ENCODE assay signal across 8 mouse cellular contexts in genomic region chr7:80404101-80404894, GRCm38 (mm10). TPM values are rescaled to one million over a fixed set of nuclear protein-coding genes. Genes with fewer than 3 reads are reported as not detected.
DNase-seq lines count a peak whose midpoint lies in the region; ATAC-seq and TF ChIP-seq lines count a peak whose summit lies in the region.

No protein-coding gene starts in this region.

- H3K27me3 ChIP-seq in kidney, embryonic 15.5 days: peaks cover 11% of the 10 kb centered on the region; the same call in 1 of the 2 replicates
- H3K27me3 ChIP-seq in heart, embryonic 11.5 days (ENCODE audit: control insufficient read depth, insufficient read depth, low read length): no peaks in the 10 kb centered on the region
- H3K27me3 ChIP-seq in forebrain, postnatal 0 days (ENCODE audit: insufficient read depth, low read length): no peaks in the 10 kb centered on the region

- no peak for TF ChIP-seq CTCF in forebrain, postnatal 0 days (IDR thresholded peaks at IDR 0.05; ENCODE audit: low read depth)

- no peak overlapping the region for H3K9ac ChIP-seq in kidney, embryonic 15.5 days
- H3K9ac ChIP-seq in heart, embryonic 11.5 days (ENCODE audit: low read depth, low read length): 0 out of 2 replicates have a peak overlapping the region, but pooled peaks have one; percentile 24
- no peak overlapping the region for H3K9ac ChIP-seq in forebrain, postnatal 0 days

- H3K4me1 ChIP-seq in kidney, embryonic 15.5 days: peaks cover 38% of the 10 kb centered on the region
- peaks cover 35% of the 10 kb centered on the region for H3K4me1 ChIP-seq in heart, embryonic 11.5 days (ENCODE audit: control insufficient read depth, insufficient read depth, low read length)
- peaks cover 20% of the 10 kb centered on the region for H3K4me1 ChIP-seq in forebrain, postnatal 0 days (ENCODE audit: insufficient read depth)

- H3K27ac ChIP-seq in kidney, embryonic 15.5 days: 0 out of 2 replicates have a peak overlapping the region, but pooled peaks have one; percentile 14
- H3K27ac ChIP-seq in heart, embryonic 11.5 days (ENCODE audit: low read depth, low read length): peak overlapping the region; percentile 94
- no peak overlapping the region for H3K27ac ChIP-seq in forebrain, postnatal 0 days (ENCODE audit: low read depth, low read length)

- no peaks in the 10 kb centered on the region for H3K9me3 ChIP-seq in kidney, embryonic 15.5 days (replicated peaks)
- no peaks in the 10 kb centered on the region for H3K9me3 ChIP-seq in heart, embryonic 11.5 days (replicated peaks; ENCODE audit: control insufficient read depth, low read length)
- no peaks in the 10 kb centered on the region for H3K9me3 ChIP-seq in forebrain, postnatal 0 days (ENCODE audit: low read length)

- 64% methylated on average over 7 of the region's 7 CpGs for WGBS in kidney, embryonic 15.5 days
- WGBS in heart, embryonic 11.5 days (ENCODE audit: insufficient replicate concordance): 38% methylated on average over 7 of the region's 7 CpGs
- WGBS in forebrain, postnatal 0 days: 64% methylated on average over 7 of the region's 7 CpGs

- no peak overlapping the region for H3K4me3 ChIP-seq in kidney, embryonic 15.5 days (replicated peaks)
- no peak overlapping the region for H3K4me3 ChIP-seq in heart, embryonic 11.5 days (ENCODE audit: low read depth, low read length)
- H3K4me3 ChIP-seq in forebrain, postnatal 0 days (ENCODE audit: low read depth, low read length): no peak overlapping the region

- no peak overlapping the region for H3K4me2 ChIP-seq in kidney, embryonic 15.5 days
- H3K4me2 ChIP-seq in heart, embryonic 11.5 days: no peak overlapping the region
- H3K4me2 ChIP-seq in forebrain, postnatal 0 days (ENCODE audit: low read depth): no peak overlapping the region

- no peaks in the 10 kb centered on the region for H3K36me3 ChIP-seq in kidney, embryonic 15.5 days
- H3K36me3 ChIP-seq in heart, embryonic 11.5 days (ENCODE audit: control insufficient read depth, insufficient read depth, low read length): no peaks in the 10 kb centered on the region
- no peaks in the 10 kb centered on the region for H3K36me3 ChIP-seq in forebrain, postnatal 0 days (ENCODE audit: insufficient read depth)

- DNase-seq in kidney, postnatal 25 days: no peak
- peak; percentile 33 to 42 for DNase-seq in CD8-positive naive resting alpha-beta T cell, adult 2 months (ENCODE audit: low read depth in 2 of 2, low spot score in 2 of 2)
- peak; percentile 66 to 69 for DNase-seq in monocyte, adult 2 months (ENCODE audit: low read depth in 1 of 2, low spot score in 2 of 2)
- DNase-seq in layer of hippocampus, adult 8-10 months (ENCODE audit: low spot score in 2 of 2): no peak
- DNase-seq in forebrain, postnatal 0 days: no peak
- DNase-seq in left cerebral cortex, adult 18-20 months (ENCODE audit: low spot score in 2 of 2): no peak

- no peak for ATAC-seq in kidney, embryonic 15.5 days (replicated peaks; ENCODE audit: low FRiP score)
- no peak for ATAC-seq in heart, embryonic 11.5 days (replicated peaks; ENCODE audit: insufficient number of reproducible peaks, low FRiP score, low TSS enrichment)
- ATAC-seq in forebrain, postnatal 0 days: no peak

RNA-seq across cellular contexts. Expression of gene Furin, which starts 0.9 kb away (rescaled TPM):
- 12.9 and 13.5 TPM in 2 replicates for polyA plus RNA-seq in kidney, embryonic 15.5 days (2015; fragmentation: Nextera tagmentation; extraction: Ambion mirVana)
- polyA plus RNA-seq in heart, embryonic 11.5 days (2014; fragmentation: Nextera tagmentation; extraction: Ambion mirVana): 16.0 and 23.5 TPM in 2 replicates
- total RNA-seq in layer of hippocampus, adult 8-10 months (2022): 10 to 100 TPM; 36.1 to 43.8 (median 39.7) TPM
- 16.9 and 21.8 TPM in 2 replicates for total RNA-seq in forebrain, postnatal 0 days (2014; rRNA removed)
- 6.8 and 7.7 TPM in 2 replicates for polyA plus RNA-seq in forebrain, postnatal 0 days (2015; fragmentation: Nextera tagmentation; extraction: Ambion mirVana)
- 10 to 100 TPM; 37.1 to 39.9 TPM for total RNA-seq in left cerebral cortex, adult 18-20 months (2021)

RNA-seq across cellular contexts. Expression of gene Fes, which starts 16.6 kb away (rescaled TPM):
- polyA plus RNA-seq in kidney, embryonic 15.5 days (2015; fragmentation: Nextera tagmentation; extraction: Ambion mirVana): 14.9 and 18.5 TPM in 2 replicates
- polyA plus RNA-seq in heart, embryonic 11.5 days (2014; fragmentation: Nextera tagmentation; extraction: Ambion mirVana): 4.7 and 7.1 TPM in 2 replicates
- 10 to 100 TPM in 2 of 4 experiments, 1 to 10 TPM in 2; 7.0 to 20.0 (median 14.1) TPM for total RNA-seq in layer of hippocampus, adult 8-10 months (2022)
- total RNA-seq in forebrain, postnatal 0 days (2014; rRNA removed): 4.5 and 6.4 TPM in 2 replicates
- 2.5 and 2.8 TPM in 2 replicates for polyA plus RNA-seq in forebrain, postnatal 0 days (2015; fragmentation: Nextera tagmentation; extraction: Ambion mirVana)
- 1 to 10 TPM; 4.5 to 5.8 TPM for total RNA-seq in left cerebral cortex, adult 18-20 months (2021)

RNA-seq across cellular contexts. Expression of gene Man2a2, which starts 33.1 kb away (rescaled TPM):
- polyA plus RNA-seq in kidney, embryonic 15.5 days (2015; fragmentation: Nextera tagmentation; extraction: Ambion mirVana): 16.2 and 20.8 TPM in 2 replicates
- 12.3 and 12.7 TPM in 2 replicates for polyA plus RNA-seq in heart, embryonic 11.5 days (2014; fragmentation: Nextera tagmentation; extraction: Ambion mirVana)
- total RNA-seq in layer of hippocampus, adult 8-10 months (2022): 100 to 1,000 TPM; 161 to 192 (median 173) TPM
- total RNA-seq in forebrain, postnatal 0 days (2014; rRNA removed): 49.4 and 54.8 TPM in 2 replicates
- polyA plus RNA-seq in forebrain, postnatal 0 days (2015; fragmentation: Nextera tagmentation; extraction: Ambion mirVana): 6.5 and 12.0 TPM in 2 replicates
- total RNA-seq in left cerebral cortex, adult 18-20 months (2021): 100 to 1,000 TPM; 147 to 153 TPM

Comparison
In these comparisons a context has a peak if more than half of its experiments do, and no peak if none do; other contexts are left out.
1. DNase-seq: peak in CD8-positive naive resting alpha-beta T cell, adult 2 months (2 of 2) and monocyte, adult 2 months (2 of 2); none in kidney, postnatal 25 days (0 of 2), layer of hippocampus, adult 8-10 months (0 of 2), forebrain, postnatal 0 days (single experiment) and left cerebral cortex, adult 18-20 months (0 of 2).